ENCODE assay signal across 9 mouse cellular contexts in genomic region chr6:31560138-31560959, GRCm38 (mm10). TPM values are rescaled to one million over a fixed set of nuclear protein-coding genes. Genes with fewer than 3 reads are reported as not detected.
DNase-seq lines count a peak whose midpoint lies in the region; ATAC-seq and TF ChIP-seq lines count a peak whose summit lies in the region.
"Had no signal": no experiment of that assay in that cellular context is flagged by ENCODE, and none has a peak within 500 bp of the region (broad histone marks: within the 10 kb centered on the region; RNA-seq: fewer than 3 reads in every experiment).

No protein-coding gene starts in this region.

- peak; percentile 14 for DNase-seq in embryo, embryonic 11 days
- no peak for DNase-seq in embryo, embryonic 9.5 days (ENCODE audit: extremely low spot score)
- DNase-seq in liver, embryonic 11.5 days (ENCODE audit: low spot score): no peak
- DNase-seq in liver, postnatal 0 days: no peak
- DNase-seq in cerebellum, adult 8-10 months: no peak
- DNase-seq: cerebellum, adult 18-20 months had no signal

- H3K9ac ChIP-seq in liver, embryonic 11.5 days (ENCODE audit: low read depth, low read length): no peak overlapping the region; the same call in 1 of the 2 replicates
- H3K9ac ChIP-seq in liver, postnatal 0 days (replicated peaks): no peak overlapping the region
- H3K9ac ChIP-seq in forebrain, embryonic 13.5 days: no peak overlapping the region
- no peak overlapping the region for H3K9ac ChIP-seq in midbrain, embryonic 15.5 days

- H3K4me1 ChIP-seq in liver, embryonic 11.5 days (replicated peaks; ENCODE audit: control insufficient read depth, insufficient read depth, low read length): peaks cover 24% of the 10 kb centered on the region
- peaks cover 28% of the 10 kb centered on the region for H3K4me1 ChIP-seq in liver, postnatal 0 days (ENCODE audit: insufficient read depth)
- H3K4me1 ChIP-seq in forebrain, embryonic 13.5 days: peaks cover 49% of the 10 kb centered on the region
- H3K4me1 ChIP-seq in midbrain, embryonic 15.5 days: peaks cover 35% of the 10 kb centered on the region

- no peak for TF ChIP-seq CTCF in liver, postnatal 0 days (IDR thresholded peaks at IDR 0.05; ENCODE audit: low read depth)

- WGBS in liver, embryonic 11.5 days: 38% methylated on average over 13 of the region's 13 CpGs
- WGBS in liver, postnatal 0 days (ENCODE audit: insufficient replicate concordance): 56% methylated on average over 13 of the region's 13 CpGs
- WGBS in forebrain, embryonic 13.5 days: 8% methylated on average over 13 of the region's 13 CpGs
- WGBS in midbrain, embryonic 15.5 days: 15% methylated on average over 13 of the region's 13 CpGs

- H3K9me3 ChIP-seq in liver, embryonic 11.5 days (ENCODE audit: control insufficient read depth, low read length): no peaks in the 10 kb centered on the region
- H3K9me3 ChIP-seq in liver, postnatal 0 days (ENCODE audit: low read length): no peaks in the 10 kb centered on the region
- H3K9me3 ChIP-seq in forebrain, embryonic 13.5 days (replicated peaks): no peaks in the 10 kb centered on the region
- H3K9me3 ChIP-seq in midbrain, embryonic 15.5 days: no peaks in the 10 kb centered on the region

- no peak for ATAC-seq in liver, embryonic 11.5 days (replicated peaks; ENCODE audit: low FRiP score)
- no peak for ATAC-seq in liver, postnatal 0 days
- ATAC-seq in forebrain, embryonic 13.5 days: no peak
- ATAC-seq in midbrain, embryonic 15.5 days (replicated peaks): no peak
- ATAC-seq in cerebellum, adult (ENCODE audit: insufficient number of reproducible peaks, low FRiP score, low TSS enrichment): no peak

- TF ChIP-seq EP300 in liver, postnatal 0 days (IDR thresholded peaks at IDR 0.05; ENCODE audit: low read depth): no peak

- H3K27me3 ChIP-seq in liver, embryonic 11.5 days (replicated peaks; ENCODE audit: control insufficient read depth, insufficient read depth, low read length): 0 out of 2 replicates have a peak, but pooled peaks cover 3% of the 10 kb centered on the region
- peaks cover 42% of the 10 kb centered on the region for H3K27me3 ChIP-seq in liver, postnatal 0 days (ENCODE audit: insufficient read depth, low read length)
- no peaks in the 10 kb centered on the region for H3K27me3 ChIP-seq in forebrain, embryonic 13.5 days
- no peaks in the 10 kb centered on the region for H3K27me3 ChIP-seq in midbrain, embryonic 15.5 days (replicated peaks)

- H3K4me2 ChIP-seq in liver, embryonic 11.5 days: peak overlapping the region; percentile 98
- H3K4me2 ChIP-seq in liver, postnatal 0 days (ENCODE audit: low read depth, low read length): no peak overlapping the region
- H3K4me2 ChIP-seq in forebrain, embryonic 13.5 days: peak overlapping the region; percentile 96
- H3K4me2 ChIP-seq in midbrain, embryonic 15.5 days: peak overlapping the region; percentile 90

- peak overlapping the region; percentile 36; the same call in 1 of the 2 replicates for H3K27ac ChIP-seq in liver, embryonic 11.5 days (ENCODE audit: low read depth, low read length)
- no peak overlapping the region for H3K27ac ChIP-seq in liver, postnatal 0 days (ENCODE audit: low read depth)
- no peak overlapping the region for H3K27ac ChIP-seq in forebrain, embryonic 13.5 days
- no peak overlapping the region for H3K27ac ChIP-seq in midbrain, embryonic 15.5 days

- no peaks in the 10 kb centered on the region; the same call in 1 of the 2 replicates for H3K36me3 ChIP-seq in liver, embryonic 11.5 days (ENCODE audit: control insufficient read depth, insufficient read depth, low read length)
- H3K36me3 ChIP-seq in liver, postnatal 0 days (replicated peaks; ENCODE audit: insufficient read depth, low read length): no peaks in the 10 kb centered on the region
- no peaks in the 10 kb centered on the region for H3K36me3 ChIP-seq in forebrain, embryonic 13.5 days (ENCODE audit: poor library complexity, severe bottlenecking)
- H3K36me3 ChIP-seq in midbrain, embryonic 15.5 days (replicated peaks): no peaks in the 10 kb centered on the region

- H3K4me3 ChIP-seq in liver, embryonic 11.5 days (ENCODE audit: low read depth, low read length): peak overlapping the region; percentile 89
- H3K4me3 ChIP-seq in liver, postnatal 0 days (ENCODE audit: low read depth, low read length): no peak overlapping the region
- no peak overlapping the region for H3K4me3 ChIP-seq in forebrain, embryonic 13.5 days
- no peak overlapping the region for H3K4me3 ChIP-seq in midbrain, embryonic 15.5 days

RNA-seq across cellular contexts. Expression of gene Podxl, which starts 3.4 kb away (rescaled TPM):
- polyA plus RNA-seq in liver, embryonic 11.5 days (2014; fragmentation: Nextera tagmentation; extraction: Ambion mirVana): 27.8 and 29.1 TPM in 2 replicates
- 1.5 and 2.8 TPM in 2 replicates for polyA plus RNA-seq in liver, postnatal 0 days (2015; fragmentation: Nextera tagmentation; extraction: Ambion mirVana)
- polyA plus RNA-seq in forebrain, embryonic 13.5 days (2015; fragmentation: Nextera tagmentation; extraction: Ambion mirVana): 13.2 and 15.9 TPM in 2 replicates
- polyA plus RNA-seq in midbrain, embryonic 15.5 days (2015; fragmentation: Nextera tagmentation; extraction: Ambion mirVana): 12.0 and 12.3 TPM in 2 replicates
